Mouse (Mus musculus) bone marrow macrophage, adult 2 months (primary cell): ENCODE measurements at regions not wholly inside any gene's neighbourhood (a gene's known extent, or its start where the extent isn't known, plus 50 kb on each side); places are given as distances from the start of the nearest gene placed in this dataset.

Experiments used
- H3K27ac ChIP-seq: 2 replicates; pipeline ENCODE4 v1.5.1; 2012; ENCODE audit warnings: low read depth, low read length; ENCODE audit not compliant: insufficient read depth
- H3K4me1 ChIP-seq: 2 replicates; pipeline ENCODE4 v1.6.1; 2012; ENCODE audit warnings: low read length; ENCODE audit not compliant: control insufficient read depth, insufficient read depth
- H3K4me3 ChIP-seq: 2 replicates; pipeline ENCODE4 v1.5.1; 2012; ENCODE audit warnings: mild to moderate bottlenecking, low read length, moderate library complexity; ENCODE audit not compliant: insufficient read depth
- CTCF ChIP-seq: IDR thresholded peaks from 2 replicates; pipeline ENCODE4 v1.5.1; 2012; ENCODE audit warnings: low read depth, mild to moderate bottlenecking, low read length, moderate library complexity
- POLR2A ChIP-seq: IDR thresholded peaks from 2 replicates; pipeline ENCODE4 v1.6.1; 2012; ENCODE audit warnings: mild to moderate bottlenecking, low read depth, low read length, borderline replicate concordance

GRCm38 (mm10) chr8:18335576-18335975 lies 642.5 kb downstream of the Defb40 start:
- no peaks in the 10 kb centered on the region for H3K4me1 ChIP-seq
- H3K4me3 ChIP-seq, result no peak overlapping the region
- H3K27ac ChIP-seq, result no peak overlapping the region
- TF ChIP-seq POLR2A, result no peak
- TF ChIP-seq CTCF, result no peak

- Histone ChIP-seq H3K4me3 (no peak overlapping the region), H3K4me1 (no peaks in the 10 kb centered on the region), H3K27ac (no peak overlapping the region)
- TF ChIP-seq POLR2A, result no peak
- no peak for TF ChIP-seq CTCF
Measured at GRCm38 (mm10) chr8:18328521-18328920, 649.5 kb downstream of the Defb40 start.

GRCm38 (mm10) chr8:18316488-18316887 lies 661.6 kb downstream of the Defb40 start:
- H3K27ac ChIP-seq, result no peak overlapping the region
- no peak overlapping the region for H3K4me3 ChIP-seq
- TF ChIP-seq POLR2A (no peak), CTCF (no peak)
- H3K4me1 ChIP-seq, result no peaks in the 10 kb centered on the region

- Histone ChIP-seq H3K4me3 (no peak overlapping the region), H3K4me1 (no peaks in the 10 kb centered on the region), H3K27ac (no peak overlapping the region)
- no peak for TF ChIP-seq POLR2A
- no peak for TF ChIP-seq CTCF
Measured at GRCm38 (mm10) chr8:18311597-18311996, 666.5 kb downstream of the Defb40 start.

GRCm38 (mm10) chr8:18310927-18311326 lies 667.1 kb downstream of the Defb40 start:
- Histone ChIP-seq H3K4me1 (no peaks in the 10 kb centered on the region), H3K27ac (no peak overlapping the region), H3K4me3 (no peak overlapping the region)
- TF ChIP-seq POLR2A (no peak), CTCF (no peak)

DNA sequence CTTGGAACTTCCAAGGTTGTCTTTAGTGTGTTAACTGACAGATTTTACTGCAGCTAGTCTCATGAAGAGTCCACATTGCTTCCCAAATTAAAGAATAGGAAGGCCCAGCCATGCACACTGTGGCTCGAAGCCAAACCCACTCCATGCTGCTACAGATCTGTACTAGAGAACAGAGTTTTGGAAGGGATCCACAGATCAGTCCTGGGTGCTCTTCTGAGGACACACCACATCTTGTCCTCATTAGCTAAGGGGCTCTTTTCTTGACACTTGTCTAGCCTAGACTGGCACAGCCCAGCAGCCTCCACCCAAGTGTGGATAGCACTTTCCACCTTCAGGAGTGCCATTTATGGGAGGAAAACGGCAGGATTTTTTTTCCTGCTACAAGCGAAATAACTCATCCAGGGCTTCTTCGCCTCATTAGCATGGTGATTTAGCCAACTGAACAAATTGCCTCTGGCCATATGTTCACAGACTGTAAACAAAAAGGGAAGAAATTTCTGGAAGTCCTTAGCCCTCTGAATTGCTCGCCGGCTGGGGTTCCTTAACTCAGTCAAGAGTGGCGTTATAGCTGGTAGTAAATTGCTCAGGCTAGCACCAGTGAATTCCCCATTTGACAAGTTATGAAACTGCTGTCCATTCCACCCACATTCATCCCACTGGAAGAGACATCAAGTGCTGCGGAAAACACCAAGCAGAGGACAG lies 690.4 kb downstream of the Defb40 start:
- H3K4me1 ChIP-seq, result no peaks in the 10 kb centered on the region
- TF ChIP-seq POLR2A (no peak), CTCF (no peak)

GRCm38 (mm10) chr8:18279932-18280331 lies 698.1 kb downstream of the Defb40 start:
- TF ChIP-seq POLR2A (no peak), CTCF (no peak)
- Histone ChIP-seq H3K4me3 (no peak overlapping the region), H3K27ac (no peak overlapping the region), H3K4me1 (no peaks in the 10 kb centered on the region)

More for the DNA sequence above, 690.4 kb downstream of the Defb40 start:
- Histone ChIP-seq H3K27ac (no peak overlapping the region), H3K4me3 (no peak overlapping the region)

DNA sequence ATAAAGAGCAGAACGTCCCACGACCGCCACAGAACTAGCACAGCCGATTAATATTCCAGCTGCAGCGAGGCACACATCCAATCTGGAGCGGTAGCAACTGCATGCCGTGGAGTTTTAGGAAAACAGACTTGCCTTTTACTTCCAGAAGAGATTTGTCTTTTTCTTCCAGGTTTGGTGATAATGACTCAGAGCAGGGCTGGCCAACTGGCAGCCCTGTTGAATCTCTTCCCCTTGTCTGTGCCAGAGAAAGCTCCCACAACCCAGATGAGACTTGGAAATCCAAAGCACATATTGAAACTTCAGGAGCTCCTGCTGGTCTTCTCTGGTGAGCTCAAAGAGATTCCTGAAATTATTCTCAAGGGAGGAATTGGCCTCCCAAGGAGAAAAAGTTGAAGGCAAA lies 709.8 kb downstream of the Defb40 start:
- Histone ChIP-seq H3K4me1 (no peaks in the 10 kb centered on the region), H3K27ac (no peak overlapping the region), H3K4me3 (no peak overlapping the region)
- TF ChIP-seq POLR2A (no peak), CTCF (no peak)

DNA sequence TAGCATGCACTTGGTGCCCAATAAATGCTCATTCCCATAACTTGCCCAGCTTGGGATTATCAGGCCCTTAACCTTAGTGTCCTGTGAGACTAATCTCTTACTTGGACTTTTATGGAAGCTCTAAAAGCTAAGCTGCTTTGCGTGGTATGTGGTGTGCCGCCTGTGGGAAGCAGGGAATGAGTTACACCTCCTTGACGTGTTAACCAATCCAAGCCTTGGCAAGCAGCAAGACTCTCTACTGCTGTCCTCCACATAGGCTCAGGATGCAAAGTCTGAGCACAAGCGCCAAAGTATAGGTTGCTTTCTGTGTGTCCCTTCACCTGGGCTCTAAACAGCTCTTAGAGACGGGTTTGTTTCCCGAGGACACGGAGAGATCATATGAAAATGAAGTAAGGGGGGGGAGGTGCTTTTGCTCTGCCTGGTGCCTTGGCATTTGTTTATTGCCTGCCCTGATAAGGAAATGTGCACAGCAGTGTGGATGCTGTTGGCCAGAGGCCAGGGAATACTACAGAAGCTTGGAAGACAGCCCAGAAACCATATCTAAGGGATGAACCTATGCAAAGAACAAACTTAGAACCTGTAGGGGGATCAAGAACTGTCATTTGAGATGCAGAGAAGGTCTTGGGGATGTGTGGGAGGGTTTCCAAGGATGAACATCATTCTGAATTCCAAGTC lies 719.6 kb downstream of the Defb40 start:
- H3K27ac ChIP-seq, result no peak overlapping the region
- H3K4me1 ChIP-seq, result no peaks in the 10 kb centered on the region
- no peak for TF ChIP-seq CTCF
- no peak for TF ChIP-seq POLR2A
- H3K4me3 ChIP-seq, result no peak overlapping the region

DNA sequence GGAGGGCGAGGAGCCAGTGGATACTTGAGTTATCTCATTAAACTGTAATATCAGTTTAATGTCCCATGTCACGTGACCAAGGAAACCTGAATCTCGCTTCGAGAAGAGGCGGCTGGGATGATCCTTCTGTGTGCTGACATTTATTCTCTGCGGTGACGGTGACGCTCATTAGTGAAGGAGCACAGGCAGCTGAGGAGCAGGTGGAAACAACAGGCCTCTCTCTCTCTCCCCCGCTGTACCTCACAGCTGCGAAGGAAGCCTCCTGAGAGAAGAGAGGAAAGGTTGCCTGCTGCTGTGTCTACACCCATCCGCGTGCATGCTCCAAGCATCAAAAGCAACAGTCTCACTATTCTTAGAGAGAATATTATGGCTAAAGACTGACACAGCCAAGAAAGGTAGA lies 731.8 kb downstream of the Defb40 start:
- H3K4me1 ChIP-seq, result no peaks in the 10 kb centered on the region
- TF ChIP-seq POLR2A, result no peak
- no peak for TF ChIP-seq CTCF
- H3K27ac ChIP-seq, result no peak overlapping the region
- no peak overlapping the region for H3K4me3 ChIP-seq
